In genomic region chr13:21326657-21327211, GRCm38 (mm10) we compare ENCODE assay signal across 9 mouse cellular contexts. TPM values are rescaled to one million over a fixed set of nuclear protein-coding genes. Genes with fewer than 3 reads are reported as not detected.
A peak's percentile ranks its signal among the peaks of the same experiment; 100 is the strongest.
DNase-seq lines count a peak whose midpoint lies in the region; ATAC-seq and TF ChIP-seq lines count a peak whose summit lies in the region.
"Had no signal": no experiment of that assay in that cellular context is flagged by ENCODE, and none has a peak within 500 bp of the region (broad histone marks: within the 10 kb centered on the region; RNA-seq: fewer than 3 reads in every experiment).

No protein-coding gene starts in this region.

- no peak overlapping the region for H3K27ac ChIP-seq in CH12.LX (ENCODE audit: insufficient read depth, low read depth)
- H3K27ac ChIP-seq in forebrain, embryonic 11.5 days (ENCODE audit: low read depth, low read length): no peak overlapping the region
- H3K27ac ChIP-seq in heart, embryonic 16.5 days (ENCODE audit: low read length): no peak overlapping the region; the same call in 1 of the 2 replicates
- no peak overlapping the region for H3K27ac ChIP-seq in liver, embryonic 15.5 days (replicated peaks)
- no peak overlapping the region for H3K27ac ChIP-seq in neural tube, embryonic 15.5 days (replicated peaks)
- H3K27ac ChIP-seq: macrophage had no signal

- peak overlapping the region; percentile 61; the same call in 1 of the 2 replicates for H3K4me2 ChIP-seq in CH12.LX (ENCODE audit: insufficient read depth, low read depth, poor library complexity, severe bottlenecking)
- peak overlapping the region; percentile 62 for H3K4me2 ChIP-seq in forebrain, embryonic 11.5 days (ENCODE audit: low read depth, low read length, severe bottlenecking)
- peak overlapping the region; percentile 91 for H3K4me2 ChIP-seq in heart, embryonic 16.5 days (ENCODE audit: low read depth, low read length)
- peak overlapping the region; percentile 60 for H3K4me2 ChIP-seq in liver, embryonic 15.5 days
- peak overlapping the region; percentile 62 for H3K4me2 ChIP-seq in neural tube, embryonic 15.5 days

- peaks cover 0 to 27% of the 10 kb centered on the region in 2 experiments; a peak in 2 of 4 replicates for H3K4me1 ChIP-seq in CH12.LX (ENCODE audit: control insufficient read depth in 1 of 2, insufficient read depth in 2 of 2)
- H3K4me1 ChIP-seq in forebrain, embryonic 11.5 days (replicated peaks; ENCODE audit: control insufficient read depth, insufficient read depth, low read length): 0 out of 2 replicates have a peak, but pooled peaks cover 2% of the 10 kb centered on the region
- peaks cover 10% of the 10 kb centered on the region for H3K4me1 ChIP-seq in heart, embryonic 16.5 days (ENCODE audit: control insufficient read depth, insufficient read depth, low read length)
- peaks cover 16% of the 10 kb centered on the region for H3K4me1 ChIP-seq in liver, embryonic 15.5 days (replicated peaks)
- H3K4me1 ChIP-seq in neural tube, embryonic 15.5 days: peaks cover 16% of the 10 kb centered on the region

- peak; percentile 66 for ATAC-seq in forebrain, embryonic 11.5 days (replicated peaks; ENCODE audit: low FRiP score)
- peak; percentile 78 for ATAC-seq in heart, embryonic 16.5 days (replicated peaks; ENCODE audit: extremely low read depth, insufficient read depth, low FRiP score)
- ATAC-seq in liver, embryonic 15.5 days (ENCODE audit: insufficient read depth): peak; percentile 63
- ATAC-seq in neural tube, embryonic 15.5 days (ENCODE audit: low FRiP score): peak; percentile 79

- dilution Hi-C loops in CH12.LX (cut with MboI; ENCODE audit: extremely low pct_ligation_motif_present, extremely low pct_unique_long_range_greater_than_20kb, low sequenced_read_pairs): no loop called here

- peaks cover 18% of the 10 kb centered on the region for H3K27me3 ChIP-seq in CH12.LX (replicated peaks)
- no peaks in the 10 kb centered on the region for H3K27me3 ChIP-seq in forebrain, embryonic 11.5 days (ENCODE audit: control insufficient read depth, insufficient read depth, low read length)
- H3K27me3 ChIP-seq in heart, embryonic 16.5 days (ENCODE audit: control insufficient read depth, insufficient read depth, low read length): no peaks in the 10 kb centered on the region
- H3K27me3 ChIP-seq in liver, embryonic 15.5 days: peaks cover 40% of the 10 kb centered on the region
- H3K27me3 ChIP-seq in neural tube, embryonic 15.5 days (replicated peaks): 0 out of 2 replicates have a peak, but pooled peaks cover 21% of the 10 kb centered on the region

- under 1% methylated on average over 24 of the region's 24 CpGs for WGBS in forebrain, embryonic 11.5 days
- WGBS in heart, embryonic 16.5 days: under 1% methylated on average over 24 of the region's 24 CpGs
- WGBS in liver, embryonic 15.5 days (ENCODE audit: insufficient replicate concordance): under 1% methylated on average over 24 of the region's 24 CpGs
- WGBS in neural tube, embryonic 15.5 days: under 1% methylated on average over 24 of the region's 24 CpGs

- in situ Hi-C loops in CH12.LX (cut with MboI; ENCODE audit: low pct_ligation_motif_present, low pct_unique_long_range_greater_than_20kb, low sequenced_read_pairs): loop anchor here (5.0 kb wide), 2 partner anchors 49 to 164 kb away; no protein-coding TSS in a partner anchor

- H3K4me3 ChIP-seq in CH12.LX (replicated peaks in 1 of 3; ENCODE audit: low read depth in 2 of 3, low read length in 2 of 3, poor library complexity in 1 of 3): peak overlapping the region; percentile 46 to 88 (median 56)
- peak overlapping the region; percentile 43 for H3K4me3 ChIP-seq in forebrain, embryonic 11.5 days (ENCODE audit: low read depth, low read length)
- H3K4me3 ChIP-seq in heart, embryonic 16.5 days (ENCODE audit: low read length): peak overlapping the region; percentile 59
- peak overlapping the region; percentile 49 for H3K4me3 ChIP-seq in liver, embryonic 15.5 days (replicated peaks)
- H3K4me3 ChIP-seq in neural tube, embryonic 15.5 days (replicated peaks): peak overlapping the region; percentile 42

- DNase-seq in CH12.LX (ENCODE audit: extremely low read depth): peak; percentile 80
- DNase-seq in c-Kit-negative CD71-positive TER-119-positive erythroid progenitor cells, embryonic 14.5 days (ENCODE audit: low read depth, low spot score): peak; percentile 52
- peak; percentile 92 for DNase-seq in forebrain, embryonic 11.5 days (ENCODE audit: low spot score)
- DNase-seq in kidney, postnatal 36 days: peak; percentile 83 to 94
- DNase-seq in thymus, adult 18-20 months: peak; percentile 4 to 12

- no peaks in the 10 kb centered on the region for H3K79me2 ChIP-seq in CH12.LX (replicated peaks; ENCODE audit: control insufficient read depth, extremely low read depth, insufficient read depth, poor library complexity, severe bottlenecking)

- TF ChIP-seq POLR2A in CH12.LX (IDR thresholded peaks at IDR 0.05; ENCODE audit: low read depth, low read length): no peak

- H3K9ac ChIP-seq in CH12.LX (ENCODE audit: insufficient read depth, low read depth): peak overlapping the region; percentile 33; the same call in 1 of the 2 replicates
- peak overlapping the region; percentile 25; the same call in 1 of the 2 replicates for H3K9ac ChIP-seq in forebrain, embryonic 11.5 days (ENCODE audit: low read length)
- peak overlapping the region; percentile 46 for H3K9ac ChIP-seq in heart, embryonic 16.5 days (ENCODE audit: low read length)
- peak overlapping the region; percentile 21; the same call in 1 of the 2 replicates for H3K9ac ChIP-seq in liver, embryonic 15.5 days
- 0 out of 2 replicates have a peak overlapping the region, but pooled peaks have one; percentile 14 for H3K9ac ChIP-seq in neural tube, embryonic 15.5 days (replicated peaks)

- H3K9me3 ChIP-seq in CH12.LX (replicated peaks; ENCODE audit: low read length): no peaks in the 10 kb centered on the region
- no peaks in the 10 kb centered on the region for H3K9me3 ChIP-seq in forebrain, embryonic 11.5 days (ENCODE audit: control insufficient read depth, low read length)
- no peaks in the 10 kb centered on the region for H3K9me3 ChIP-seq in heart, embryonic 16.5 days (replicated peaks; ENCODE audit: control insufficient read depth, low read length)
- H3K9me3 ChIP-seq in liver, embryonic 15.5 days (replicated peaks): no peaks in the 10 kb centered on the region
- H3K9me3 ChIP-seq in neural tube, embryonic 15.5 days (replicated peaks): no peaks in the 10 kb centered on the region

- peak; percentile 53; the same call in 1 of the 2 replicates for TF ChIP-seq EP300 in CH12.LX (IDR thresholded peaks at IDR 0.05; ENCODE audit: low read length)

- peak; percentile 52 to 81; a peak in 3 of 4 replicates for TF ChIP-seq CTCF in CH12.LX (conservative IDR thresholded peaks at IDR 0.05 in 1 of 2, IDR thresholded peaks at IDR 0.05 in 1 of 2; ENCODE audit: low read depth in 2 of 2, low read length in 2 of 2)

- TF ChIP-seq RAD21 in CH12.LX (IDR thresholded peaks at IDR 0.05; ENCODE audit: low read depth, low read length): peak; percentile 68

- no peaks in the 10 kb centered on the region for H3K36me3 ChIP-seq in CH12.LX (replicated peaks in 1 of 2; ENCODE audit: control insufficient read depth in 1 of 2, insufficient read depth in 1 of 2, low read length in 1 of 2)
- no peaks in the 10 kb centered on the region for H3K36me3 ChIP-seq in forebrain, embryonic 11.5 days (ENCODE audit: control insufficient read depth, insufficient read depth, low read length)
- H3K36me3 ChIP-seq in heart, embryonic 16.5 days (ENCODE audit: control insufficient read depth, insufficient read depth): no peaks in the 10 kb centered on the region
- no peaks in the 10 kb centered on the region for H3K36me3 ChIP-seq in liver, embryonic 15.5 days (replicated peaks)
- H3K36me3 ChIP-seq in neural tube, embryonic 15.5 days: no peaks in the 10 kb centered on the region

TF ChIP-seq in CH12.LX, 34 proteins besides CTCF, POLR2A, EP300 and RAD21 (continues in another document):
- TF ChIP-seq JUND (conservative IDR thresholded peaks at IDR 0.05; ENCODE audit: low read depth, low read length): 0 out of 2 replicates have a peak, but pooled peaks have one; percentile 6

RNA-seq across cellular contexts. Expression of gene Gpx6, which starts 14.8 kb away (rescaled TPM):
- total RNA-seq in CH12.LX (2012; rRNA removed) (0.29 TPM in 1 of 2 replicates, not detected in the other), CH12.LX (2014; rRNA removed) (1.3 and 1.4 TPM in 2 replicates)
- polyA plus RNA-seq in CH12.LX (2012; ENCODE audit: insufficient read length, low read depth): 1.2 and 2.2 TPM in 2 replicates
- polyA plus RNA-seq in forebrain, embryonic 11.5 days (2014; fragmentation: Nextera tagmentation; extraction: Ambion mirVana): not detected in 2 replicates
- 0.21 TPM in 1 of 2 replicates, not detected in the other for polyA plus RNA-seq in heart, embryonic 16.5 days (2015; fragmentation: Nextera tagmentation; extraction: Ambion mirVana)
- polyA plus RNA-seq in liver, embryonic 15.5 days (2015; fragmentation: Nextera tagmentation; extraction: Ambion mirVana): not detected in 2 replicates
- 0.24 and 0.27 TPM in 2 replicates for polyA plus RNA-seq in neural tube, embryonic 15.5 days (2015; fragmentation: Nextera tagmentation; extraction: Ambion mirVana)
- polyA plus RNA-seq: macrophage had no signal

RNA-seq across cellular contexts. Expression of gene Olfr1367, which starts 20.0 kb away (rescaled TPM):
- total RNA-seq in CH12.LX (2012; rRNA removed): not detected in 2 replicates
- not detected in 2 replicates for total RNA-seq in CH12.LX (2014; rRNA removed)
- polyA plus RNA-seq in CH12.LX (2012; ENCODE audit: insufficient read length, low read depth): not detected in 2 replicates
- polyA plus RNA-seq in forebrain, embryonic 11.5 days (2014; fragmentation: Nextera tagmentation; extraction: Ambion mirVana): not detected in 2 replicates
- not detected in 2 replicates for polyA plus RNA-seq in heart, embryonic 16.5 days (2015; fragmentation: Nextera tagmentation; extraction: Ambion mirVana)
- not detected in 2 replicates for polyA plus RNA-seq in liver, embryonic 15.5 days (2015; fragmentation: Nextera tagmentation; extraction: Ambion mirVana)
- not detected in 2 replicates for polyA plus RNA-seq in neural tube, embryonic 15.5 days (2015; fragmentation: Nextera tagmentation; extraction: Ambion mirVana)
- polyA plus RNA-seq: macrophage had no signal

RNA-seq across cellular contexts. Expression of gene Gpx5, which starts 34.2 kb away (rescaled TPM):
- total RNA-seq in CH12.LX (2012; rRNA removed): not detected in 2 replicates
- total RNA-seq in CH12.LX (2014; rRNA removed): not detected in 2 replicates
- not detected in 2 replicates for polyA plus RNA-seq in CH12.LX (2012; ENCODE audit: insufficient read length, low read depth)
- not detected in 2 replicates for polyA plus RNA-seq in forebrain, embryonic 11.5 days (2014; fragmentation: Nextera tagmentation; extraction: Ambion mirVana)
- polyA plus RNA-seq in heart, embryonic 16.5 days (2015; fragmentation: Nextera tagmentation; extraction: Ambion mirVana): not detected in 2 replicates
- polyA plus RNA-seq in liver, embryonic 15.5 days (2015; fragmentation: Nextera tagmentation; extraction: Ambion mirVana): not detected in 2 replicates
- polyA plus RNA-seq in neural tube, embryonic 15.5 days (2015; fragmentation: Nextera tagmentation; extraction: Ambion mirVana): not detected in 2 replicates
- polyA plus RNA-seq: macrophage had no signal

RNA-seq across cellular contexts. Expression of gene Zscan12, which starts 35.9 kb away (rescaled TPM):
- total RNA-seq in CH12.LX (2012; rRNA removed) (9.9 and 10.2 TPM in 2 replicates), CH12.LX (2014; rRNA removed) (14.7 and 15.1 TPM in 2 replicates)
- polyA plus RNA-seq in CH12.LX (2012; ENCODE audit: insufficient read length, low read depth): 10.6 and 10.7 TPM in 2 replicates
- polyA plus RNA-seq in forebrain, embryonic 11.5 days (2014; fragmentation: Nextera tagmentation; extraction: Ambion mirVana): 20.5 and 22.4 TPM in 2 replicates
- 7.2 and 9.1 TPM in 2 replicates for polyA plus RNA-seq in heart, embryonic 16.5 days (2015; fragmentation: Nextera tagmentation; extraction: Ambion mirVana)
- polyA plus RNA-seq in liver, embryonic 15.5 days (2015; fragmentation: Nextera tagmentation; extraction: Ambion mirVana): 3.0 and 3.1 TPM in 2 replicates
- 12.4 and 13.0 TPM in 2 replicates for polyA plus RNA-seq in neural tube, embryonic 15.5 days (2015; fragmentation: Nextera tagmentation; extraction: Ambion mirVana)

Comparison
In these comparisons a context has a peak if more than half of its experiments do, and no peak if none do; other contexts are left out.
1. DNase-seq: peak in every context shown above with its lines; median percentile 92 in forebrain, embryonic 11.5 days; 88 in kidney, postnatal 36 days; 80 in CH12.LX; 52 in c-Kit-negative CD71-positive TER-119-positive erythroid progenitor cells, embryonic 14.5 days; 8 in thymus, adult 18-20 months.